Mouse (Mus musculus) cerebellum, adult 2 months (tissue): ENCODE data around the gene Spata31d1b.

ENCODE experiments used
- CTCF ChIP-seq: fragments of 200-500 bp; IDR thresholded peaks from 2 replicates; pipeline ENCODE4 v1.5.1; 2011; ENCODE audit warnings: low read depth, mild to moderate bottlenecking, control low read depth, low read length, moderate library complexity, borderline replicate concordance; ENCODE audit not compliant: insufficient read depth
- POLR2A ChIP-seq: fragments of 200-500 bp; IDR thresholded peaks from 2 replicates; pipeline ENCODE4 v1.6.1; 2011; ENCODE audit warnings: low read length, control low read depth, borderline replicate concordance; ENCODE audit not compliant: insufficient read depth

DNA sequence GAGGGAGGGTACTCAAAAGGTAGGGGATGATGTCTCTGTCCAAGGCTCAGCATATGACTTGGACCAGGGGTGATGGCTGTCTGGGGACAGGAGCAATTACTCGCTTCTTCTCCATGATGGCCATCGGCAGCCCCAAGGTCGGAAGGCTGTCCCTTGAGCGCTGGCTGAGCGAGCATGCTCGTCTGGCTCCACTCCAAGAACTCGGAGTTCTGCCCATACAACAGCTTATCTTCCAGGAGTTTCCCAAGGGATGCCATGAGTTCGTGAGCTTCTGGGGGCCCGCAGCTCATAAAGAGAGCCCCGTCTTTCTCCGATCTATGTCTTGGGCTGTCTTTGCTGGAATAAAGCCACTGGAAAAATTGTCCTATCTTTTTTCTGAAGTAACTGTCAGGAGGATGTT, 29.0 kb downstream of the Spata31d1b start:
- TF ChIP-seq CTCF (no peak), POLR2A (no peak)
